In the genomic region with DNA sequence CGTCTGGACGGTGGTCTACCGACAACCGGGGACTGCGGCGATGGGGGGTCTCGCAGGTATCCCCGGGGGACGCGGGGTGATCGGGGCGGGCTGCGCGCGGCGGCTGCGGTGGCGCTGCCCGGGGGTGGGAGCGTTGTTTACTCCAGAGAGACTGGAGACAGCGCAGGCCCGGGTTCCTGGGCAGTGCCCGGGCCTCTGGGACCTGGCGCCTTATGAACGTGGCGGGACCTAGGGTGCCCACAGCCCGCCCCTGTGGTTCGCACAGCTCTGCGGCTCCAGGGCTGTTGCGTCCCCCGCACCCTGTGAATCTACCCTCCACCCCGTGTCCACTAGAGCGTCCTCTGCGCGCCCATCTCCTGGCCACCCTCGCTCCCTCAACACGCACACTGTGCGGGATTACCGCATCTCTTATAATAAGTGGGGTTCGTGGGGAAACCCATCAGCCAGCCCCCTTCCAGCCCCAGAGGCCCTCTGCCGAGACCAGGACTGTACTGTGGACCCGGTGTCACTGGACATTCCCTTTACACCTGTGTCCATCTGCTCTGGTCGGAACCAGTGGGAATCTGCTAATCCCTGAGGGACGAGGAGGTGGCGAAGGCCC, we compare ENCODE assay signal across 8 mouse cellular contexts. TPM values are rescaled to one million over a fixed set of nuclear protein-coding genes. Genes with fewer than 3 reads are reported as not detected.
DNase-seq lines count a peak whose midpoint lies in the region; ATAC-seq and TF ChIP-seq lines count a peak whose summit lies in the region.

No protein-coding gene starts in this region.

- DNase-seq in left cerebral cortex, adult 2 months (ENCODE audit: extremely low spot score in 1 of 2, low spot score in 2 of 2), result peak in 1 of 2 experiments; percentile 54
- DNase-seq in left cerebral cortex, postnatal 14 days (ENCODE audit: low spot score in 2 of 2), result no peak
- DNase-seq in liver, adult 2 months (ENCODE audit: extremely low read depth, low read depth, low spot score), result no peak
- DNase-seq in B cell, adult 2 months, result no peak
- no peak for DNase-seq in urinary bladder, postnatal 14 days (ENCODE audit: low spot score)

- H3K4me3 ChIP-seq in left cerebral cortex, adult 2 months, result peak overlapping the region; percentile 90
- H3K4me3 ChIP-seq in bone marrow macrophage, adult 2 months (ENCODE audit: insufficient read depth, low read length), result peak overlapping the region; percentile 78
- peak overlapping the region; percentile 67 for H3K4me3 ChIP-seq in forebrain, embryonic 12.5 days (replicated peaks)
- H3K4me3 ChIP-seq in liver, adult 2 months (ENCODE audit: insufficient read depth, low read depth, low read length), result peak overlapping the region; percentile 69
- peak overlapping the region; percentile 94 for H3K4me3 ChIP-seq in small intestine, adult 2 months (ENCODE audit: low read depth, low read length)

- no peaks in the 10 kb centered on the region for H3K36me3 ChIP-seq in forebrain, embryonic 12.5 days (replicated peaks)
- no peaks in the 10 kb centered on the region for H3K36me3 ChIP-seq in liver, adult 2 months (ENCODE audit: control insufficient read depth, insufficient read depth, low read length)
- H3K36me3 ChIP-seq in small intestine, adult 2 months (ENCODE audit: control insufficient read depth, insufficient read depth, low read length), result no peaks in the 10 kb centered on the region

- H3K9me3 ChIP-seq in forebrain, embryonic 12.5 days, result no peaks in the 10 kb centered on the region

- peak overlapping the region; percentile 82 for H3K4me2 ChIP-seq in forebrain, embryonic 12.5 days

- H3K79me2 ChIP-seq in liver, adult 2 months (ENCODE audit: control insufficient read depth, insufficient read depth, low read length), result no peaks in the 10 kb centered on the region; the same call in 1 of the 2 replicates

- peak; percentile 66 for ATAC-seq in forebrain, embryonic 12.5 days (ENCODE audit: low FRiP score)

- H3K27ac ChIP-seq in left cerebral cortex, adult 2 months, result peak overlapping the region; percentile 99
- H3K27ac ChIP-seq in bone marrow macrophage, adult 2 months (ENCODE audit: insufficient read depth, low read depth, low read length), result peak overlapping the region; percentile 27; the same call in 1 of the 2 replicates
- 0 out of 2 replicates have a peak overlapping the region, but pooled peaks have one; percentile 33 for H3K27ac ChIP-seq in forebrain, embryonic 12.5 days
- peak overlapping the region; percentile 7 for H3K27ac ChIP-seq in liver, adult 2 months (replicated peaks; ENCODE audit: insufficient read depth, low read depth, low read length)
- H3K27ac ChIP-seq in small intestine, adult 2 months (ENCODE audit: insufficient read depth, low read depth, low read length), result no peak overlapping the region

- no peak for TF ChIP-seq CTCF in left cerebral cortex, adult 2 months (IDR thresholded peaks at IDR 0.05)
- TF ChIP-seq CTCF in bone marrow macrophage, adult 2 months (IDR thresholded peaks at IDR 0.05; ENCODE audit: low read depth, low read length), result no peak
- TF ChIP-seq CTCF in liver, adult 2 months (IDR thresholded peaks at IDR 0.05; ENCODE audit: low read depth, low read length), result no peak
- no peak for TF ChIP-seq CTCF in small intestine, adult 2 months (IDR thresholded peaks at IDR 0.05; ENCODE audit: extremely low read depth, insufficient read length, insufficient replicate concordance, low read depth, low read length)

- intact Hi-C loops in left cerebral cortex, adult 2 months (cut with DNase I), result loop anchor here (2.0 kb wide), 3 partner anchors 46 to 168 kb away; no protein-coding TSS in a partner anchor
- intact Hi-C loops in left cerebral cortex, postnatal 14 days (cut with DNase I), result loop anchor here (1.0 to 5.0 kb wide), 3 partner anchors 48 to 168 kb away; no protein-coding TSS in a partner anchor

- 4% methylated on average over 45 of the region's 45 CpGs for WGBS in forebrain, embryonic 12.5 days
- 6% methylated on average over 41 of the region's 45 CpGs for WGBS in liver, adult 2 months
- 5% methylated on average over 44 of the region's 45 CpGs for WGBS in small intestine, adult 2 months

- TF ChIP-seq POLR2A in bone marrow macrophage, adult 2 months (IDR thresholded peaks at IDR 0.05; ENCODE audit: borderline replicate concordance, low read depth, low read length), result no peak
- TF ChIP-seq POLR2A in liver, adult 2 months (IDR thresholded peaks at IDR 0.05; ENCODE audit: extremely low read depth, insufficient read depth, low read length), result no peak
- no peak for TF ChIP-seq POLR2A in small intestine, adult 2 months (IDR thresholded peaks at IDR 0.05; ENCODE audit: low read depth, low read length)

- H3K4me1 ChIP-seq in bone marrow macrophage, adult 2 months (ENCODE audit: control insufficient read depth, insufficient read depth, low read length), result peaks cover 40% of the 10 kb centered on the region
- peaks cover 34% of the 10 kb centered on the region for H3K4me1 ChIP-seq in forebrain, embryonic 12.5 days
- H3K4me1 ChIP-seq in liver, adult 2 months (ENCODE audit: control insufficient read depth, insufficient read depth, low read length), result peaks cover 11% of the 10 kb centered on the region
- H3K4me1 ChIP-seq in small intestine, adult 2 months (ENCODE audit: control insufficient read depth, insufficient read depth, insufficient read length, low read length), result peaks cover 13% of the 10 kb centered on the region

- H3K27me3 ChIP-seq in forebrain, embryonic 12.5 days, result peaks cover 25% of the 10 kb centered on the region
- H3K27me3 ChIP-seq in liver, adult 2 months (ENCODE audit: control insufficient read depth, insufficient read depth, low read length), result no peaks in the 10 kb centered on the region
- no peaks in the 10 kb centered on the region for H3K27me3 ChIP-seq in small intestine, adult 2 months (ENCODE audit: control insufficient read depth, insufficient read depth, low read length)

- peak overlapping the region; percentile 77 for H3K9ac ChIP-seq in forebrain, embryonic 12.5 days
- H3K9ac ChIP-seq in liver, adult 2 months (ENCODE audit: low read depth, low read length), result peak overlapping the region; percentile 82

RNA-seq across cellular contexts. Expression of a gene that starts 6.3 kb away (rescaled TPM):
- 100 to 1,000 TPM; 157 to 161 TPM for total RNA-seq in left cerebral cortex, adult 2 months (2021)
- total RNA-seq in left cerebral cortex, postnatal 14 days (2021), result 100 to 1,000 TPM; 157 to 169 TPM
- polyA plus RNA-seq in bone marrow macrophage, adult 2 months (2012; ENCODE audit: insufficient read depth, insufficient read length, missing spikeins), result 261 and 265 TPM in 2 replicates
- polyA plus RNA-seq in forebrain, embryonic 12.5 days (2016; fragmentation: Nextera tagmentation; extraction: Ambion mirVana), result 36.6 and 38.1 TPM in 2 replicates
- total RNA-seq in liver, adult 2 months (2014; rRNA removed), result 15.2 and 21.1 TPM in 2 replicates
- polyA plus RNA-seq in liver, adult 2 months (2012; rRNA removed), result 54.9 and 58.6 TPM in 2 replicates
- 20.8 and 22.1 TPM in 2 replicates for polyA plus RNA-seq in small intestine, adult 2 months (2012; rRNA removed)

RNA-seq across cellular contexts. Expression of a gene that starts 16.9 kb away (rescaled TPM):
- total RNA-seq in left cerebral cortex, adult 2 months (2021), result 10 to 100 TPM; 46.5 to 50.4 TPM
- total RNA-seq in left cerebral cortex, postnatal 14 days (2021), result 10 to 100 TPM; 28.9 to 36.7 TPM
- polyA plus RNA-seq in bone marrow macrophage, adult 2 months (2012; ENCODE audit: insufficient read depth, insufficient read length, missing spikeins), result 2.6 and 3.7 TPM in 2 replicates
- polyA plus RNA-seq in forebrain, embryonic 12.5 days (2016; fragmentation: Nextera tagmentation; extraction: Ambion mirVana), result 6.2 and 6.3 TPM in 2 replicates
- 1.8 and 3.2 TPM in 2 replicates for total RNA-seq in liver, adult 2 months (2014; rRNA removed)
- polyA plus RNA-seq in liver, adult 2 months (2012; rRNA removed), result 2.7 and 4.9 TPM in 2 replicates
- 11.3 and 17.1 TPM in 2 replicates for polyA plus RNA-seq in small intestine, adult 2 months (2012; rRNA removed)

RNA-seq across cellular contexts. Expression of a gene that starts 53.5 kb away (rescaled TPM):
- 1 to 10 TPM; 2.8 to 4.7 TPM for total RNA-seq in left cerebral cortex, adult 2 months (2021)
- under 1 TPM; 0.94 to 0.97 TPM for total RNA-seq in left cerebral cortex, postnatal 14 days (2021)
- polyA plus RNA-seq in bone marrow macrophage, adult 2 months (2012; ENCODE audit: insufficient read depth, insufficient read length, missing spikeins), result not detected in 2 replicates
- 0.10 and 0.33 TPM in 2 replicates for polyA plus RNA-seq in forebrain, embryonic 12.5 days (2016; fragmentation: Nextera tagmentation; extraction: Ambion mirVana)
- total RNA-seq in liver, adult 2 months (2014; rRNA removed), result 0.47 and 0.55 TPM in 2 replicates
- 0.21 and 0.32 TPM in 2 replicates for polyA plus RNA-seq in liver, adult 2 months (2012; rRNA removed)
- 0.24 and 0.51 TPM in 2 replicates for polyA plus RNA-seq in small intestine, adult 2 months (2012; rRNA removed)

RNA-seq across cellular contexts. Expression of a gene that starts 59.6 kb away (rescaled TPM):
- 10 to 100 TPM; 38.4 to 41.6 TPM for total RNA-seq in left cerebral cortex, adult 2 months (2021)
- 10 to 100 TPM; 23.7 to 25.9 TPM for total RNA-seq in left cerebral cortex, postnatal 14 days (2021)
- polyA plus RNA-seq in bone marrow macrophage, adult 2 months (2012; ENCODE audit: insufficient read depth, insufficient read length, missing spikeins), result 14.8 and 16.0 TPM in 2 replicates
- polyA plus RNA-seq in forebrain, embryonic 12.5 days (2016; fragmentation: Nextera tagmentation; extraction: Ambion mirVana), result 23.7 and 24.1 TPM in 2 replicates
- 2.5 and 3.4 TPM in 2 replicates for total RNA-seq in liver, adult 2 months (2014; rRNA removed)
- 5.9 and 9.5 TPM in 2 replicates for polyA plus RNA-seq in liver, adult 2 months (2012; rRNA removed)
- polyA plus RNA-seq in small intestine, adult 2 months (2012; rRNA removed), result 21.3 and 29.9 TPM in 2 replicates
